Mouse (Mus musculus) 416B (cell line): ENCODE results near the gene Ceacam18.
"Not testable (repeated sequence)": the region's sequence is repeated elsewhere in the genome, so short reads cannot be mapped to it uniquely, and the experiment has no call there.

Experiments
- DNase-seq: peaks from one replicate; pipeline ENCODE4 v3.0.0; 2011; ENCODE audit warnings: low read depth

Gene Ceacam18

DNA sequence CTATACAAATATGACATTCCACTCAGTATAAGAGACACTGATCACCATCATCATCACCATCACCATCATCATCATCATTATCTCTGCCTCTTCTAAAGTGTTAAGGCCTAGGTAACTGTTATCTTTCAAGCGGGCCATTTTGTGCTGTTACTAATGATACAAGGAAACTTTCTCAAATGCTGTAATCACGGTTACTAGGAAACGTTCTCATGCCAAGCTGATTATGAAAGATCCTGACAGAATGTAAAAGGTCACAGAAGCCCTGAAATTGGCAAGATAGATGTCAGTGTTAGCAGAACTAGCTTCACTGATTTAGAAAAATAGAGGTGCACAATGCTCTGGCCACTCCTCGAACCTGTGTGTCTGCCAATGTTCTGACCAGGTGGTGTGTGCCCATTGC, 32.7 kb downstream of the Ceacam18 start:
- DNase-seq: not testable (repeated sequence)

GRCm38 (mm10) chr7:43668582-43668981, 34.1 kb downstream of the Ceacam18 start:
- peak; percentile 23 for DNase-seq

DNA sequence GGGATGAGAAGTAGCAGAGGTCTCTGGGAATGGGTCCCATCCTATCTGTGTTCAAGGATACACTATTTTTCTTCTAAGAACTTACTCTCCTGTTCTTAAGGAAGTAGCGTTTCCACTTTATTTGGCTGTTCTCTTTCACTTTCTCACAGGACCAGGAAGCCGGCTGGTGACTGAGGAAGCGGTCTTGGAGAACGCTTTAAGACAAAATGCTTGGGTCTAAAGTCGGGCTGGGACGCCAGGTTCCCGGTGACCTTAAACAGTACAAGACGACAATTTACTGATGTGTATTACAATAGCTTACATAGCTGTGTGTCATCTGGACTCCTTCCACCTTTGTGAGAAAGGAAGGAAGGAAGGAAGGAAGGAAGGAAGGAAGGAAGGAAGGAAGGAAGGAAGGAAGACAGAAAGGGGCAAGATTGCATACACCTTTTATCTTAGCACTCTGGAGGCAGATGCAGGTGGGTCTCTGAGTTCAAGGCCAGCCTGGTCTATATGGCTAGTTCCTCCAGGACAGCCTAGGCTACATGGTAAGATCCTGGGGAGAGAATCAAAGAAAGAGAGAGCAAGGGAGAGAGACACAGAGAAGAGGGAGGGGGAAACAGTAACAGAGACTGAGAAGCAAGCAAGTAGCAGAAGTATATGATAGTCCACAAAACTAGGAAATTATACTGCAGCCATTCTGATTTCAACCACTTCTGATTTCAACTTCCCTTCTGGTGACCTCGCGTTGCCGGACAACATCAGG, 36.7 kb downstream of the Ceacam18 start:
- DNase-seq: no peak

GRCm38 (mm10) chr7:43671809-43672580, 37.5 kb downstream of the Ceacam18 start, which contains the start of gene Ctu1:
Ctu1 (plus strand) TSS chr7:43672016.
- peak; percentile 96 for DNase-seq

- DNase-seq: peak; percentile 18
These were observed 38.2 kb downstream of the Ceacam18 start for GRCm38 (mm10) chr7:43672581-43673260.

- DNase-seq: no peak
These were observed 40.6 kb downstream of the Ceacam18 start for GRCm38 (mm10) chr7:43675091-43675490.

DNA sequence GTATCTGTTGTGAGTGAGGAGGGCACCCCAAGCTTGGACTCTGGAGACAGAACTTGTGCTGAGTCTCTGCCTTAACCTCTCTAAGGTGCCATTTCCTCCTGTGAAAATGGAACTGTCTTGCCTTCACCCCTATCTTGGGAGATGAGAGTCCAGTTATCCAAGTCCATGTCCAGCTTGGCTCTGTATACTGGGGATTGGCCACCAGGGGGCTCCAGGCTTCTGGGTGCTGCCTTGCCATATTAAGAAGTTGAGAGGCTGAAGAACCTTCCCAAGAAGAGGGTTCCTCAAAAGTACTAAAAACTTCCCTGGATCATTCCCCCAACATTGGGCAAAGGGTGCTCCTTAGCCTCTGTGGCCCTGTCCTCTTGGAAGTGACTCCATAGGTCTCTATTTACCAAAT, 44.0 kb downstream of the Ceacam18 start:
- DNase-seq: peak; percentile 48

DNA sequence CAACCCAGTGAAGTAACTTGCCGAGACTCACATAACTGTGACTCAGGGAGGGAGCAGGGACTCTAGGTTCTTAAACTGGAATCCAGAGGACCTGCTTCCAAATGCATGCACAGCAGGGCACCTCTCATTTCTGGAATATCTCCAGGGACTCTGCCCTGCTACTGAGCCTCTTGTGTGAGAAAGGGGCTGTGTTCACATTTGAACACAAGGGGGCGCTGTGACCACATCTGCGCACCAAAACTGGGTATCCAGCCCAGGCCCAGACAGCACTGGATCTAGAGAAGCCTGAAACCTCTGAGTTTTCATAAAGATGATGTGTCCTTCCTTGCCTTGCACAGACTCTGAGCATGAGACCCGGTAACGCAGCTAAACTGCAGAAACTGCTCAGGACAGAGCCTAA, 46.5 kb downstream of the Ceacam18 start:
- peak; percentile 54 for DNase-seq

- peak; percentile 44 for DNase-seq
These were observed 48.0 kb downstream of the Ceacam18 start for GRCm38 (mm10) chr7:43682511-43682910.

DNA sequence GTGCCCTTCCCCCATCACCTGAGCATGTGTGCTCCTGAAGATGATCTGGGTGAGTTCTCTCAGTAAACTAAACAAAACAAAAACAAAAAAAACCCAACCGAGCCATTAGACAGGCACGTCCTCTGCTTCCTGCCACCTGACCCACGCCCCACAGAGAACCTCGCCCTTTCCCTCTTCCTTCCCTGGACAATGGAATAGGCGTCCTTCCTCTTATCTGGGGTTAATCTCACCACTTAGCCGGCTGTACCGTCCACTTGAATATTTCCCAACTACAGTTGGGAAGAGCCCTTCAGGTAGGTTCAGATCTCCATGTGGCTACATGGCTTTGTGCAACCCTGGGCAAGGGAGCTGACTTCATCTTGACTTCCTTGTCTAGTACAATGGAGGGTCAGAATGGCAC, 50.6 kb downstream of the Ceacam18 start:
- DNase-seq: no peak

GRCm38 (mm10) chr7:43690118-43690517, 55.6 kb downstream of the Ceacam18 start, which contains the start of gene Klk14:
Klk14 (plus strand) TSS chr7:43690418.
- no peak for DNase-seq
